Mouse (Mus musculus) kidney, postnatal 0 days (tissue): ENCODE data around the gene Gm8082. TPM values are rescaled to one million over a fixed set of nuclear protein-coding genes. Genes with fewer than 3 reads are reported as not detected.
"Not testable (repeated sequence)": the region's sequence is repeated elsewhere in the genome, so short reads cannot be mapped to it uniquely, and the experiment has no call there.

Experiments used
- ATAC-seq: fragments of 200-750 bp; cut with Nextera tagmentation; replicated peaks from 2 replicates; pipeline ENCODE4 v1.8.0; 2017; ENCODE audit warnings: low read depth, moderate number of reproducible peaks, moderate TSS enrichment, moderate library complexity; ENCODE audit not compliant: low FRiP score
- DNase-seq: peaks from one replicate; pipeline ENCODE4 v3.0.0-alpha.2; 2016; ENCODE audit warnings: low spot score
- H3K27ac ChIP-seq: fragments of 300-500 bp; sonication (generic); 2 replicates; pipeline ENCODE4 v1.5.1; 2014; ENCODE audit warnings: mild to moderate bottlenecking
- H3K27me3 ChIP-seq: fragments of 300-500 bp; sonication (generic); 2 replicates; pipeline ENCODE4 v1.6.1; 2014; ENCODE audit warnings: low read length, mixed read lengths; ENCODE audit not compliant: insufficient read depth
- H3K36me3 ChIP-seq: fragments of 300-500 bp; sonication (generic); 2 replicates; pipeline ENCODE4 v1.6.1; 2014; ENCODE audit warnings: low read length, mixed read lengths; ENCODE audit not compliant: insufficient read depth
- H3K4me1 ChIP-seq: fragments of 300-500 bp; sonication (generic); replicated peaks from 2 replicates; pipeline ENCODE4 v1.6.1; 2014; ENCODE audit warnings: antibody characterized with exemption, low read length, mixed read lengths; ENCODE audit not compliant: insufficient read depth
- H3K4me2 ChIP-seq: fragments of 300-500 bp; sonication (generic); 2 replicates; pipeline ENCODE4 v1.6.1; 2014; ENCODE audit warnings: mild to moderate bottlenecking, low read length, moderate library complexity, mixed read lengths
- H3K4me3 ChIP-seq: fragments of 300-500 bp; sonication (generic); replicated peaks from 2 replicates; pipeline ENCODE4 v1.5.1; 2014; ENCODE audit warnings: low read depth, low read length
- H3K9ac ChIP-seq: fragments of 300-500 bp; sonication (generic); 2 replicates; pipeline ENCODE4 v1.6.1; 2014; ENCODE audit warnings: low read depth, low read length
- H3K9me3 ChIP-seq: fragments of 300-500 bp; sonication (generic); replicated peaks from 2 replicates; pipeline ENCODE4 v1.6.1; 2016; ENCODE audit warnings: low read length, inconsistent platforms, mixed read lengths
- WGBS: fragments of 180-500 bp; shearing (Covaris S2); extraction: QIAGEN DNeasy Blood & Tissue Kit; methylation state at CpG from one replicate; pipeline ENCODE4 v1.1.7; 2014; 5-methylcytosine and 5-hydroxymethylcytosine counted together
- polyA plus RNA-seq: library from polyadenylated mRNA; unstranded; fragments of >200 nt; fragmentation: Nextera tagmentation; extraction: Ambion mirVana; gene quantifications from 2 replicates; pipeline ENCODE4 v1.2.1, GENCODE M21; 2015

Gene Gm8082
- not detected in 2 replicates for polyA plus RNA-seq

DNA sequence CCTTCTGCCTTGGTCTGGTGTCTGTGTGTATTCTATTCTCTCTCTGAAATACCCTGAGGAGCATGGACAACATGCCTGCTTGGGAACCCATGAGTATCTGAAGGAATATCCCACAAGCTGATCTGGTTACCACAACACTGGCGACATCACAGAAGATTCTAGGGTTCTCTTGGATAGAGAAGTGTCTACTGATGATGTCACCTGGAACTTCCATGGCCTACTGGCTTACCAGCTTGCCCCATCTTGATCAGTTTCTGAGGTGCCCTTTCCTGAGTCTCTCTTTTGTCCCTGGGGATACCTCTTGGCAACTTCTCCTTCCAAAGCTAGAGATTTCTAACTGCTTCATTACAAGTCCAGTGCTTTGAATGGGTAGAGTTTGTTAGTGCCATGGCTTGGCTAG lies at the start of gene Gm8082:
TSS of gene Gm8082 (minus strand) at position 101 of the 400 bp plus-strand sequence.
- not testable (repeated sequence) for H3K9me3 ChIP-seq, H3K4me2 ChIP-seq, H3K27ac ChIP-seq, H3K9ac ChIP-seq, H3K4me3 ChIP-seq, DNase-seq, H3K27me3 ChIP-seq, H3K4me1 ChIP-seq, H3K36me3 ChIP-seq, ATAC-seq
- no CpG with 5 or more reads among the region's 1 CpGs for whole genome bisulfite sequencing

DNA sequence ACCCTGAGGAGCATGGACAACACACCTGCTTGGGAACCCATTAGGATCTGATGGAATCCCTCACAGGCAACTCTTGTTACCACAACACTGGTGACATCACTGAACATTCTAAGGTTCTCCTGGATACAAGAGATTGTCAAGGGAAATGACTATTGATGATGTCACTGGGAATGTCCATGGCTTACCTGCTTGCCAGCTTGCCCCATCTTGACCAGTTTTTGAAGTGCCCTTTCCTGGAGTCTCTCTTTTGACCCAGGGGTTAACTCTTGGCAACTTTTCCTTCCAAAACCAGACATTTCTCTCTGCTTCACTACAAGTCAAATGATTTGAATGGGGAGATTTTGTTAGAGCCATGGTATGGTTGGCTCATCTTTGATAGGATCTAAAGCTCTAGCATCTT lies 22.1 kb upstream of the Gm8082 start, which contains the start of gene Gm10376:
TSS of gene Gm10376 (minus strand) at position 101 of the 400 bp plus-strand sequence.
- not testable (repeated sequence) for DNase-seq, H3K27me3 ChIP-seq, ATAC-seq, H3K4me1 ChIP-seq, H3K9ac ChIP-seq, H3K27ac ChIP-seq, H3K4me3 ChIP-seq, H3K9me3 ChIP-seq, H3K4me2 ChIP-seq, H3K36me3 ChIP-seq

Other genes starting within 250 kb of the Gm8082 start
- gene Gm3015, start 224.8 kb downstream of the Gm8082 start, polyA plus RNA-seq = not detected in 2 replicates
- not detected in 2 replicates for gene Gm10377, start 195.6 kb downstream of the Gm8082 start, polyA plus RNA-seq
- gene Gm21977, start 140.1 kb downstream of the Gm8082 start, polyA plus RNA-seq = not detected in 2 replicates
- not detected in 2 replicates for gene Gm10376, start 22.0 kb upstream of the Gm8082 start, polyA plus RNA-seq
- gene Gm8094, start 83.0 kb upstream of the Gm8082 start, polyA plus RNA-seq = not detected in 2 replicates
- not detected in 2 replicates for gene Gm8104, start 107.0 kb upstream of the Gm8082 start, polyA plus RNA-seq
- not detected in 2 replicates for gene Gm7233, start 186.2 kb upstream of the Gm8082 start, polyA plus RNA-seq
- not detected in 2 replicates for gene Gm8122, start 241.7 kb upstream of the Gm8082 start, polyA plus RNA-seq